Mouse (Mus musculus) lung, postnatal 36 days (tissue): ENCODE data around the gene Olfr106-ps.

Experiments
- DNase-seq: peaks from one replicate; pipeline ENCODE4 v3.0.0; 2022; ENCODE audit warnings: mixed read lengths

The Olfr106-ps gene

GRCm38 (mm10) chr17:37390093-37390492 lies at the start of gene Olfr106-ps:
Olfr106-ps (plus strand) TSS chr17:37390393.
- no peak for DNase-seq

- no peak for DNase-seq
Observed at GRCm38 (mm10) chr17:37359282-37359681, 30.9 kb upstream of the Olfr106-ps start, which contains the start of gene Olfr104-ps. Olfr104-ps (plus strand) TSS chr17:37359582.

- no peak for DNase-seq
Observed at GRCm38 (mm10) chr17:37378733-37379132, 11.5 kb upstream of the Olfr106-ps start, which contains the start of gene Olfr105-ps. Olfr105-ps (plus strand) TSS chr17:37379033.

- no peak for DNase-seq
Observed at GRCm38 (mm10) chr17:37398926-37399325, 8.7 kb downstream of the Olfr106-ps start, which contains the start of gene Olfr107. Olfr107 (plus strand) TSS chr17:37399226.

GRCm38 (mm10) chr17:37413380-37413779 lies 23.2 kb downstream of the Olfr106-ps start:
- DNase-seq, result no peak

GRCm38 (mm10) chr17:37445180-37445579 lies 55.0 kb downstream of the Olfr106-ps start, which contains the start of gene Olfr108:
Olfr108 (plus strand) TSS chr17:37445480.
- no peak for DNase-seq
